Mouse (Mus musculus) embryonic fibroblast, embryonic 13.5 days (primary cell): ENCODE measurements at regions not wholly inside any gene's neighbourhood (a gene's known extent, or its start where the extent isn't known, plus 50 kb on each side); places are given as distances from the start of the nearest gene placed in this dataset.

Experiments used
- CTCF ChIP-seq: IDR thresholded peaks from 2 replicates; pipeline ENCODE4 v1.5.1; 2011; ENCODE audit warnings: mild to moderate bottlenecking, control low read depth, low read length, moderate library complexity, borderline replicate concordance; ENCODE audit not compliant: insufficient read depth
- POLR2A ChIP-seq: IDR thresholded peaks from 2 replicates; pipeline ENCODE4 v1.6.1; 2011; ENCODE audit warnings: low read depth, mild to moderate bottlenecking, control low read depth, low read length, moderate library complexity

DNA sequence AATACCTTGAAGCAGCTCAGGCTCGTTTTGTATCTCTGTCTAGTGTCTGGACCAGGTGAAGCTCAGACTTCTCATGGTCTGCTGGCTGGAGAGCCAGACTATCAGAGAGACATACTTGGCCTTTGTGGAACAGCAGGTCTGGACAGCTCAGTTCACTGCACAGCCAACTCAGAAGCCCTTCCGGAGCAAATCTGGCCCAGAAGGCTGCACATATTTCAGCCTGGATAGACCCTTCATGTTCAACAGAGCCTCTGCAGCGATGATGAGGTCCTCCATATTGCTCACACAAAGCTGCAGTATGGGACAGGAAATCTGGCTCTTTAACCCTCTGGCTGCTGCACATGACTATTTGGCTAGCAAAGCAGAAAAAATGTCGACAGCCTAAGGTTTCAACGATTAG lies 108.7 kb upstream of the Gk2 start:
- no peak for TF ChIP-seq CTCF
- no peak for TF ChIP-seq POLR2A
